Mouse (Mus musculus) MN1 (cell line): ENCODE data around the gene Cldn14.

Source experiments
- DNase-seq: peaks from one replicate; pipeline ENCODE4 v3.0.0-alpha.2; 2016; ENCODE audit warnings: low spot score

Cldn14 gene

GRCm38 (mm10) chr16:93912158-93912557 lies 96.5 kb downstream of the Cldn14 start:
- no peak for DNase-seq

DNA sequence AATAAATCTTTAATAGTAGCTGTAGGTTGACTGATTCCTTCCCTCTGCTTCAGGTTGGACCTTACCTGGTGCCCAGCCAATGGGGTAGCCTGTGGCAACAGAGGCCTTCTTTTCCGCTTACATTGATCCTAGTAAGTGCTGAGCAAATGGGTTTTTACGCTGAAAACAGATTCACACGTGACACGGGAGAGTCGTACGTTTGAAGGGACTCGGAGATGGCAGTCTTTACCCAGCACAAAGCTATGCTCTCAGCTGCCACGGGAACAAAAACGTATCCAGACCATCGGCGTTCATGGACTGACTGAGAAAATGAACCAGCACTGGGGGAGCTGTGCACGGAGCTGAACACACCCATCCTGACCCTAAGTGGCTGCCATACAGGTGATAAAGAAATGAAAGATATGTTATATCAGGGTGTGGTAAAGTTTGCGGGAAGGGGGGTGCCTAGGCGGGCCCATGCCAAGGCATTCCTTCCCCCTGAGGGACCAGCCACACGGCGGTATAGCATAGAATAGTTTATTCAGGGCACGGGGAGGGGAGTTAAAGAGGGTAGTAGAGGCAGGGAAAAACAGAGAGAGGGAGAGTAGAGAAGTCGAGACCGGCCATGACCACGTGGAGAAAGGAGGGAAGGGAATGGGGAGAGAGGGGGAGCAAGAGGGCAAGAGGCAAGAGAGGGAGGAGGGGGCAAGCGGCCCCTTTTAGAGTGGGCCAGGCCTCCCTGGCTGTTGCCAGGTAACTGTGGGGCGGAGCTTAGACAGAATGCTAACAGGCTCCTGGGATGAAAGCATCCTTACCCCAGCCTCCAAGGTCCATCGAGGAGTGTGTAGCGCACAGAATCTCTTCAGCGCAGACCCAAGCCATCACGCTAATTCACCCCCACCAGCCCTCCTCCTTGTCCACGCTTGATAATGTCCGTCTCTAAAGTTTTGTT lies 97.6 kb downstream of the Cldn14 start:
- no peak for DNase-seq

- no peak for DNase-seq
Observed at GRCm38 (mm10) chr16:93909936-93910335, 98.7 kb downstream of the Cldn14 start.

DNA sequence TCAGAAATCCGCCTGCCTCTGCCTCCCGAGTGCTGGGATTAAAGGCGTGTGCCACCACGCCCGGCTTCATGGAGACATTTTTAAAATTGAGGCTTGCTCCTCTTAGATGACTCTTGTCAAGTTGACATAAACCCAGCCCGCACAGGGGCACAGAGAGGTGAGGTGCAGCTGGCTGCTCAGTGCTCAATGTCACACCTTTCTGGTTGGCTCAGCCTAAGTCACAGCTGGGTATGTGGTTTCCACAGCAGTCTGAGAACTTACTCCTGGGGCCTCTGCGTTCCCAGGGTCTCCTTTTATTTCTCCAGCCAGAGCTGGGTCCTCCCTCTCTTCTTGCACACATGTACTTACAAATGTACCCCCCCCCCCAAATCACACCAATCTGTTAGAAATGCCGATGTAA lies 100.4 kb downstream of the Cldn14 start:
- no peak for DNase-seq

GRCm38 (mm10) chr16:93907761-93908160 lies 100.9 kb downstream of the Cldn14 start:
- no peak for DNase-seq

DNA sequence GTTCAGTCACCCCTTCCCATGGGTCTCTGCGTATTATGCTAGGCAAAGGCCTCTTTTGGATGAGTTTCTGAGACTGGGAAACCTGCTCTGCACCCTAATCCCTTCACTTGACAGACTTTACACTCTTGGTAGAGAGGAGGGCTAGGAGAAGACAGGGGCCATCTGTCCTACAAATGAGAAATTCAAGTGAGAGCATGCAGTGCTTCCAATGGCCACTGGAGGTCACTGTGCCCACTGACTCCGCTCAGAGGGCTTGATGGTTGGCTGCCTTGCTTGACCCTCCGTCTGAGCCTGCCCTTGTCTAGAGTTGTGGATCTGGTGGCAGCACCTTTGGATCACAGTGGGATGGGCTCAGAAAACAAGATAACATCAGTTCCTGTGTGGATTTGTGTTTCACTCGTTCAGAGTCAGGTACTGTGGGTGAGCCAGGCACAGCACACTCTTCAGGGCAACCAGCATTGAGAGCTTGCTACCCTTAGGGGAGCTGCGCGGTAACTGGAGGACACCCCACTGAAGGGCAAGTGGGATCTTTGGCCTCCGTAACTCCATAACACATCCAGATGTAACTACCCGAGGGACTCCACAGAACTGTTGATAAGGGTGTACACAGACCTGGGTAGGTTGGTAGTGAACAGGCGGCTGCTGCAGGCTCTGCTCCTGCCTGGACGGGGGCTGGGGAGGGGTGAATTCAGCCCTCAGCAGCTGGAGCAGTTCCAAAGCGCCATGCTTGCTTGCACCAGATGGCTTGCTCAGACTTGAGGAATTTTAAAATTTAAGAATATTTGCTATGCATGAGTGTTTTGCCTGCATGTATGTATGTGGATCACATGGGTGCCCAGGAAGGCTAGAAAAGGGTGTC lies 102.3 kb downstream of the Cldn14 start:
- peak; percentile 59 for DNase-seq

DNA sequence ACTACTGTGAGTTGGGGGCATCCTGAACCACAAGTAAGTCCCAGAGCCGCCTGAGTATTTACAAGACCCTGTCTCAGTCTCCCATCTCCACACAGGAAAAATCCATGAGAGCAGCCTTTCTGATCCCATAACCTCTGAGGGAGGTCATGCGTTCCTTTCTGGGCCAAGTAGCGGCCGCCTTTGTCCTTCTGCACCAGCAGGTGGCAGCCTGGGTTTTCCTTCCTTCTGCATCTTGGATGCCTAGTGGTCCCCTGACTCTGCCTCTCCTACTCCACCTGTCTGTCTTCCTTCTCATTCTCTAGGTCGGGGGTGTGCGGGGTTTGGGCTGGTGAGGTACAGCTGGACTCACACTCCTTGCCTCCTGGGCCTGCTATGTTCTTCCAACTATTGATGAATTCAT lies 105.6 kb downstream of the Cldn14 start:
- DNase-seq: peak; percentile 16

DNA sequence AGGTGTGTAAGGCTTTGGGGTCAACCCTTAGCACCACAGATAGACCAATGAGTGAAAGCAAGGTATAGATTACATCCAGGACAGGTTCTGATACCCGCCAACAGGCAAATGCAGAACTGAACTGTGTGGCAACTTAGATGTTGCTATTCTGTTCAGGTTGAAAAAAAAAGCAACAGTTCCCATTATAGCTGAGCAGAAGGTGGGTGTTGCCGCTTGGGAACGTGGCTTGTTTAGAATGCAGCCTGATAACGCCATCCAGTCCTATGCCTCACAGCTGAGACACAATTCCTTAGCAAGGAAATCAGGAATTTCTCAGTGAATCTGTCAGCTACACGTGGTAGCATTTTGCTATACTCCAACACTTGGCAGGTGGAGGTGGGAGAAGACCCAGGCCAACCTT lies 115.4 kb downstream of the Cldn14 start:
- DNase-seq: no peak

DNA sequence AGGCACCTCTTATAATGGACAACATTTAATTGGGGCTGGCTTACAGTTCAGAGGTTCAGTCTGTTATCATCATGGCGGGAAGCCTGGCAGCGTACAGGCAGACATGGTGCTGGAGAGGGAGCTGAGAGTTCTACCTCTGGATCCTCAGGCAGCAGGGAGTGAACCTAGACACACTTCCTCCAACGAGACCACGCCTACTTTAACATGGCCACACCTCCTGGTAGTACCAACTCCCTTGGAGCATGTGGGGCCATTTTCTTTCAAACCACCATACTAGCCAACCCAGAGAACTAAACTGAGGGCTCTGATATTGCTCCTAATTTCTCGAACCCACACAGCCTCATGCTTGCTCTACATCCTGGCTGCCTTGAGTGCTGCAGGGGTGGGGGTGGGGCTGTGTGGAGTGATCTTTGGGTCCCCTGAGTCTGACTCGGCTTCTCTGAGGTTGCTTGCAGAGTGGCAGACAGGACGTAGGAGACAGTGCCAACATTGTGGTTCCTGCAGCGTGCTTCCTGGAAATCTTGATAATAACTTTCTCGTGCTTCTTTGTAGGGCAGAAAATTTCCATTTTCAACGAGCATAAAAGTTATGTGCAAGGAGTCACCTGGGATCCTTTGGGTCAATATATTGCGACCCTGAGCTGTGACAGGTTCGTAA lies 117.6 kb downstream of the Cldn14 start:
- no peak for DNase-seq

- DNase-seq: no peak
Observed at GRCm38 (mm10) chr16:93888481-93888880, 120.2 kb downstream of the Cldn14 start.

DNA sequence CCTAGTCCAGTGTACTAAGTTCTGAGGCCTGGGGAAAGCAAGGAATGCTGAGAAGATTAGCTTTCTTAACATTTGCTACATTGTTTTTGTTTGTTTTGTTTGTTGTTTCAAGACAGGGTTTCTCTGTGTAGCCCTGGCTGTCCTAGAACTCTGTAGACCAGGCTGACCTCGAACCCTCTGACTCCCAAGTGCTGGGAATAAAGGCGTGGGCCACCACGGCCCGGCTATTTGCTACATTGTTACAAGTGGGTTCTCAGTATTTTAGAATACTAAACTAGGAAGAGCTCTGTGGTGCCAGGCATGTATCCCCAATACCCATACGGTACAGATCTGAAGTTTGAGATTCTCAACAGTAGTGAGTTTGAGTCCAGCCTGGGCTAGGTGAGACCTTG lies 123.9 kb downstream of the Cldn14 start:
- no peak for DNase-seq

- peak; percentile 33 for DNase-seq
Observed at GRCm38 (mm10) chr16:93884086-93884721, 124.4 kb downstream of the Cldn14 start.

- peak; percentile 97 for DNase-seq
Observed at GRCm38 (mm10) chr16:93883423-93884085, 125.1 kb downstream of the Cldn14 start, which contains the start of gene Chaf1b. Gene Chaf1b, plus strand, starts transcription at chr16:93883901.

- peak; percentile 11 for DNase-seq
Observed at GRCm38 (mm10) chr16:93877612-93878380, 130.8 kb downstream of the Cldn14 start.

GRCm38 (mm10) chr16:93874841-93875240 lies 133.8 kb downstream of the Cldn14 start:
- no peak for DNase-seq
